Mouse (Mus musculus) hindbrain, embryonic 11.5 days (tissue): ENCODE results near the gene Cdiptos. TPM values are rescaled to one million over a fixed set of nuclear protein-coding genes. Genes with fewer than 3 reads are reported as not detected.

Experiments
- ATAC-seq: fragments of 200-750 bp; cut with Nextera tagmentation; 2 replicates; pipeline ENCODE4 v1.8.0; 2017; ENCODE audit warnings: mild to moderate bottlenecking, moderate TSS enrichment, moderate library complexity; ENCODE audit not compliant: low FRiP score
- DNase-seq: peaks from one replicate; pipeline ENCODE4 v3.0.0-alpha.2; 2015; ENCODE audit warnings: low spot score
- H3K27ac ChIP-seq: fragments of 300-500 bp; sonication (generic); 2 replicates; pipeline ENCODE4 v1.5.1; 2014; ENCODE audit warnings: mild to moderate bottlenecking, low read depth, low read length
- H3K27me3 ChIP-seq: fragments of 300-500 bp; sonication (generic); 2 replicates; pipeline ENCODE4 v1.6.1; 2014; ENCODE audit warnings: mild to moderate bottlenecking, low read length, moderate library complexity, mixed read lengths; ENCODE audit not compliant: control insufficient read depth, insufficient read depth
- H3K36me3 ChIP-seq: fragments of 300-500 bp; sonication (generic); 2 replicates; pipeline ENCODE4 v1.6.1; 2014; ENCODE audit warnings: mild to moderate bottlenecking, low read length, moderate library complexity, mixed read lengths; ENCODE audit not compliant: control insufficient read depth, insufficient read depth
- H3K4me1 ChIP-seq: fragments of 300-500 bp; sonication (generic); replicated peaks from 2 replicates; pipeline ENCODE4 v1.6.1; 2014; ENCODE audit warnings: low read length, mixed read lengths; ENCODE audit not compliant: control insufficient read depth, insufficient read depth
- H3K4me2 ChIP-seq: fragments of 300-500 bp; sonication (generic); replicated peaks from 2 replicates; pipeline ENCODE4 v1.6.1; 2014; ENCODE audit warnings: mild to moderate bottlenecking, low read depth, low read length
- H3K4me3 ChIP-seq: fragments of 300-500 bp; sonication (generic); 2 replicates; pipeline ENCODE4 v1.5.1; 2014; ENCODE audit warnings: low read depth, low read length
- H3K9ac ChIP-seq: fragments of 300-500 bp; sonication (generic); 2 replicates; pipeline ENCODE4 v1.6.1; 2014; ENCODE audit warnings: low read depth, low read length
- H3K9me3 ChIP-seq: fragments of 300-500 bp; sonication (generic); 2 replicates; pipeline ENCODE4 v1.6.1; 2016; ENCODE audit warnings: low read length; ENCODE audit not compliant: control insufficient read depth
- WGBS: fragments of 180-500 bp; shearing (Covaris S2); extraction: QIAGEN DNeasy Blood & Tissue Kit; methylation state at CpG from one replicate; pipeline ENCODE4 v1.1.7; 2014; 5-methylcytosine and 5-hydroxymethylcytosine counted together
- polyA plus RNA-seq: library from polyadenylated mRNA; unstranded; fragments of >200 nt; fragmentation: Nextera tagmentation; extraction: Ambion mirVana; gene quantifications from 2 replicates; pipeline ENCODE4 v1.2.1, GENCODE M21; 2014

Cdiptos gene
- polyA plus RNA-seq, 1 experiment from 2014 or later, result 0.63 TPM

DNA sequence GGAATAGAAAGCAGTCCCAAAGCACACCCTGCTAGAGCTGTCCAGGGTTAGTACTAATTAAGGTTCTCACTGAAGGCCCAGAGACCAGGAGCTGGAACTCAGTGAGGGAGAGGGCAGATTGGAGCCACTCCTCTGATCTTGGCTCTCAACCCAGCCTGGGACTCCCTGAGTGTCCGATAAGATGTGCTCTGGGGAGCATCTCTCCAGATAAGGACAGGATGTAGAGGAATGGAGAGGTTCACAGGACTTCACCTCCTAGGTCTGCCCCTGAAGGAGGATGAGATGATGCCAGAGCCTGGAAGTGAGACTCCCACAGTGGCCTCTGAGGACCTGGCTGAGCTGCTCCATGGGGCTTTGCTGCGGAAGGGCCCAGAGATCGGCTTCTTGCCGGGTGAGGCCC, 24.2 kb downstream of the Cdiptos start:
- Histone ChIP-seq H3K4me1 (no peaks in the 10 kb centered on the region), H3K4me3 (peak overlapping the region; percentile 46), H3K27me3 (peaks cover 20% of the 10 kb centered on the region), H3K36me3 (no peaks in the 10 kb centered on the region), H3K9ac (peak overlapping the region; percentile 47), H3K4me2 (peak overlapping the region; percentile 97), H3K9me3 (no peaks in the 10 kb centered on the region), H3K27ac (no peak overlapping the region)
- no peak for DNase-seq
- 19% methylated on average over 4 of the region's 4 CpGs for WGBS
- no peak for ATAC-seq

- peak overlapping the region; percentile 46 for H3K4me3 ChIP-seq
- no peak for DNase-seq
- 5% methylated on average over 26 of the region's 26 CpGs for WGBS
These were observed 25.0 kb downstream of the Cdiptos start for GRCm38 (mm10) chr7:126950647-126951615.

DNA sequence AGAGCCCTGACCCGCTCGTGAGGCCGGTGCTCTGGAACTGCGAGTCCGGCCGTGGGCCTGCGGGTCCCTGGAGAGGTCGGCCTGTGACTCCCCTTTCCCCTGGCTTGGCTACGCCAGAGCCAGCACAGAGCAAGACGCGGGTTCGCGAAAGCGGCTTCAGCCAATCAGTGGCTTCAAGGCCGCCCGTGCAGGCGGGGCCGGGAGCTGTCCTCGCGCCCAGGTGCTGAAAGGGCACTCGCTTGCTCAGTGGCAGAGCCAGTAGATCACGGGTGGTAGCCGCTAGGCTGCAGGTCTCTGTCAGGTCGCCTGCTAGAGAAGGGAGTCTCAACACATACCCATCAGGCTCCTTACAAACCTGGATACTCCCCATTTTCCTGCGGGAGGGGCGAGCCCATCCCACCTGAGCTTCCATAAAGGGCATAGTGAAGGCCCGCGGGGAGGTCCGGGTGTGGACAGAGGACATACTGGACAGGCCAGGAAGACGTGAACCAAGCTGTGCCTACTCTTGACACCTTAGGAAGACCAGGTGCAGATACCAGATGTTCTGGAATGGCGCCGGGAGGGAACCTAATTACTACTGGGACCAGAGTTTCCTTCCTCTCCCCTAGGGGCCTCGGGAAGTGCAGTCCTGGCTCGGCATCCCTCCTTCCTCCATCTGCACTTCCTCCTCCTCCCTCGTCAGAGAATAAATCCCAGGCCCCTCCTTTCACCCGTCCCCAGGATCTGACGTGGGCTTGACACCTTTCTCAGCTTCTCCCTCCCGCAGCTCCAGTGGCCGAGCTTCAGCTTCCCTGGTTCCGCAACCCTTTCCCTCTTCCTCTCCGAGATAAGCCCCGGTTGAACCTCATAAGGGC, 25.9 kb downstream of the Cdiptos start, which contains the start of gene Sez6l2:
Gene Sez6l2 (plus strand): TSS at position 771 of the 854 bp plus-strand sequence.
- ATAC-seq, result peak; percentile 89
- no peaks in the 10 kb centered on the region for H3K9me3 ChIP-seq
- peak within 1 kb of the TSS; percentile 55 for H3K9ac ChIP-seq
- peak within 1 kb of the TSS; percentile 46 for H3K4me3 ChIP-seq
- H3K36me3 ChIP-seq, result no peaks in the 10 kb centered on the region
- H3K27ac ChIP-seq, result peak within 1 kb of the TSS; percentile 82
- peak within 1 kb of the TSS; percentile 97 for H3K4me2 ChIP-seq
- H3K27me3 ChIP-seq, result peaks cover 20% of the 10 kb centered on the region
- under 1% methylated on average over 38 of the region's 42 CpGs for WGBS
- H3K4me1 ChIP-seq, result no peaks in the 10 kb centered on the region
- peak; percentile 90 for DNase-seq

More at GRCm38 (mm10) chr7:126950647-126951615, 25.0 kb downstream of the Cdiptos start:
- ATAC-seq, result no peak
- Histone ChIP-seq H3K36me3 (no peaks in the 10 kb centered on the region), H3K27me3 (peaks cover 20% of the 10 kb centered on the region), H3K9ac (peak overlapping the region; percentile 55), H3K27ac (peak overlapping the region; percentile 82), H3K9me3 (no peaks in the 10 kb centered on the region), H3K4me1 (no peaks in the 10 kb centered on the region), H3K4me2 (peak overlapping the region; percentile 97)

GRCm38 (mm10) chr7:126949403-126949792, 26.5 kb downstream of the Cdiptos start, which contains the start of gene Asphd1:
Asphd1 (minus strand) TSS chr7:126949582.
- peaks cover 20% of the 10 kb centered on the region for H3K27me3 ChIP-seq

GRCm38 (mm10) chr7:126948626-126949025, 27.3 kb downstream of the Cdiptos start:
- H3K27me3 ChIP-seq, result peaks cover 20% of the 10 kb centered on the region
- H3K9ac ChIP-seq, result 0 out of 2 replicates have a peak overlapping the region, but pooled peaks have one; percentile 19
- no peaks in the 10 kb centered on the region for H3K9me3 ChIP-seq
- peak overlapping the region; percentile 10; the same call in 1 of the 2 replicates for H3K4me3 ChIP-seq
- WGBS, result 69% methylated on average over 8 of the region's 10 CpGs
- H3K27ac ChIP-seq, result 0 out of 2 replicates have a peak overlapping the region, but pooled peaks have one; percentile 17
- DNase-seq, result no peak
- no peaks in the 10 kb centered on the region for H3K4me1 ChIP-seq
- H3K36me3 ChIP-seq, result no peaks in the 10 kb centered on the region
- no peak for ATAC-seq
- 0 out of 2 replicates have a peak overlapping the region, but pooled peaks have one; percentile 5 for H3K4me2 ChIP-seq

More at GRCm38 (mm10) chr7:126949403-126949792, 26.5 kb downstream of the Cdiptos start, which contains the start of gene Asphd1:
- H3K36me3 ChIP-seq, result no peaks in the 10 kb centered on the region
- no peak for DNase-seq
- H3K9ac ChIP-seq, result peak within 1 kb of the TSS; percentile 55
- peak; percentile 76 for ATAC-seq
- H3K27ac ChIP-seq, result peak within 1 kb of the TSS; percentile 82
- H3K4me1 ChIP-seq, result no peaks in the 10 kb centered on the region
- H3K4me3 ChIP-seq, result peak within 1 kb of the TSS; percentile 46
- H3K9me3 ChIP-seq, result no peaks in the 10 kb centered on the region
- H3K4me2 ChIP-seq, result peak within 1 kb of the TSS; percentile 97
- under 1% methylated on average over 18 of the region's 21 CpGs for WGBS

GRCm38 (mm10) chr7:126946530-126946929, 29.4 kb downstream of the Cdiptos start:
- WGBS, result 47% methylated on average over 3 of the region's 3 CpGs
- DNase-seq, result peak; percentile 48
- no peak for ATAC-seq
- Histone ChIP-seq H3K9me3 (no peaks in the 10 kb centered on the region), H3K4me3 (no peak overlapping the region), H3K9ac (no peak overlapping the region), H3K27me3 (peaks cover 15% of the 10 kb centered on the region), H3K4me1 (peaks cover 4% of the 10 kb centered on the region; the same call in 1 of the 2 replicates), H3K36me3 (no peaks in the 10 kb centered on the region), H3K27ac (no peak overlapping the region), H3K4me2 (no peak overlapping the region)

DNA sequence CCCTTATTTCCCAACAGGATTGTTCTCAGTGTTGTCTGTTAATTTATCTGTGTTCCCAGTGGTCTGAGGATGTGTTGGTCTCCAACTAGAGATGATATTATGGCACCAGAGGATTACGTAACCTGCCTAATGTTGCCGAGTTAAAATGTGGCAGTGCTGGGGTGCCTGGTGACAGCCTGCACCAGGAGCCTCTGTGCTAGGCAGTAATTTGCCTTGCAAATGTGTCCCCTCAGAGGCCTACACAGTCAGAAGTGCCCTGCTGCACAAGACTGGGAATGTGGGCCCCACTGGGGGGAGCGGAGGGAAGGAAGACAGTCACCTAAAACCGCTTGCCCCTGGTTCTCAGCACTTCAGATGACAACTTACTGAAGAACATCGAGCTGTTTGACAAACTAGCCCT, 34.1 kb downstream of the Cdiptos start:
- Histone ChIP-seq H3K9ac (no peak overlapping the region), H3K27ac (no peak overlapping the region), H3K36me3 (0 out of 2 replicates have a peak, but pooled peaks cover 1% of the 10 kb centered on the region), H3K9me3 (no peaks in the 10 kb centered on the region), H3K27me3 (no peaks in the 10 kb centered on the region), H3K4me1 (peaks cover 4% of the 10 kb centered on the region; the same call in 1 of the 2 replicates), H3K4me3 (no peak overlapping the region), H3K4me2 (no peak overlapping the region)
- DNase-seq (no peak), ATAC-seq (no peak)
- 62% methylated on average over 5 of the region's 5 CpGs for WGBS

GRCm38 (mm10) chr7:126941171-126941570, 34.7 kb downstream of the Cdiptos start:
- 60% methylated on average over 6 of the region's 6 CpGs for WGBS
- H3K4me1 ChIP-seq, result peaks cover 4% of the 10 kb centered on the region; the same call in 1 of the 2 replicates
- H3K4me2 ChIP-seq, result no peak overlapping the region
- ATAC-seq, result no peak
- H3K9ac ChIP-seq, result no peak overlapping the region
- no peak overlapping the region for H3K4me3 ChIP-seq
- 0 out of 2 replicates have a peak, but pooled peaks cover 3% of the 10 kb centered on the region for H3K36me3 ChIP-seq
- no peak for DNase-seq
- no peaks in the 10 kb centered on the region for H3K27me3 ChIP-seq
- no peaks in the 10 kb centered on the region for H3K9me3 ChIP-seq
- no peak overlapping the region for H3K27ac ChIP-seq
